Mouse (Mus musculus) 416B (cell line): ENCODE data around the gene Olfr298.

ENCODE experiments used
- DNase-seq: peaks from one replicate; pipeline ENCODE4 v3.0.0; 2011; ENCODE audit warnings: low read depth

Olfr298 gene

DNA sequence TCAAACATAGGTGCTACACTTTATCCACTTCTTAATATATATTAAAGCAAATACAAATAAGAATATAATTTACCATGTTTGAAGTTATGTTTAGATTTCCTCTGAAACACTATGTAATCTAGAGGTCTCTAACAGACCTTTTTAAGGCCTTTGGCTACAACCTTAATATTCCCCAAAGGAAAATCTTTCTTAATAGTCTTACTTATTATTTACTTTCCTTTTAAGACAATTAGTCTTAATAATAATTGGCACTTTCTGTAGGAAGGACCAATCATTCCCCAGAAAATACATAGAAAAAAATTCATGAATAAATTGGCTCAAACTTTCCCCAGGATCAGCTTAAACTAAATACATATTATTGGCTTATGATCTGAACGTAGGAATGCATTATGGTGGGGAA, at the start of gene Olfr298:
Gene Olfr298 (minus strand): TSS at position 101 of the 400 bp plus-strand sequence.
- no peak for DNase-seq

DNA sequence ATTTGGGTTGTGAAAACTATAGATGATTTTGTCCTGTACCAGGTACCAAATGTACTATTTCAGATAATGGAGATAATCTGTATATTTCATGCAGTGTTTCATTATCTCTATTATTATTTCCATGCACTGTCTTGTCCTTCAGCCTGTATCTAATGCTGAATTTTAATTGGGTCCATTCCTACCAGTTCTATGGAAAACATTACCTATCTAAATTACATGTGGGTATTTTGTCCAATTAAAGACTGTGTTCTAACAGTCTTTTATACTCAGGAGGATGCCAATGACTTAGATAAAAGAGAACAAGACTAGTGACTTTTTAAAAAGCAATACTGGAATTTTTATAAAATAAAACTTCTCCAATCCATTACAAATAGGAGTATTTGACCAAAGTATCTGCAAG, 27.4 kb upstream of the Olfr298 start, which contains the start of gene Olfr297:
Gene Olfr297 (plus strand): TSS at position 301 of the 400 bp plus-strand sequence.
- no peak for DNase-seq

DNA sequence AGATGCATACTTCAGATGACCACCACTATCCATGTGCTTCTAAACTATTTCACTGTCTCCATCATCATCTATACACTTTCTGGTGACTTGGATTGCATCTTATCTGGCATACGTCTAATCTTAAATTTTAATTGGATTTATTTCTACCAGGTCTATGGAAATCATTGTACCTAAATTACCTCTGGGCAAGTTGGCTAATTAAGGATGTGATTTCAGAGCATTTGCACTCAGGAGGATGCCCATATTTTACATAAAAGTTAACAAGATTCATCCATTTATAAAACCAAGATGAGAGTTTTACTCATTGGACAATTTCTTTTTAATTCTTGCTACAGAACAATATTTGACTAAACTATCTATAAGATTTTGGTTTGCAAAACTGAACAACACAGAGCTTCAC, 32.7 kb downstream of the Olfr298 start, which contains the start of gene Olfr299:
Gene Olfr299 (plus strand): TSS at position 301 of the 400 bp plus-strand sequence.
- DNase-seq = no peak
